Mouse (Mus musculus) CD4-positive, CD25-positive, alpha-beta regulatory T cell, adult 4 months (primary cell): Measurements from ENCODE around the gene Inpp5e. TPM values are rescaled to one million over a fixed set of nuclear protein-coding genes. Genes with fewer than 3 reads are reported as not detected.

Source experiments
- ATAC-seq: one replicate; pipeline ENCODE4 v1.8.0; 2017
- polyA plus RNA-seq, 2 experiments: library from polyadenylated mRNA; unstranded; fragments of 100-300 nt; shearing (Covaris generic); gene quantifications; one replicate each; pipeline ENCODE4 v1.2.1; 2017

Gene Inpp5e
- 10 to 100 TPM in 1 of 2 experiments, 1 to 10 TPM in 1; 9.7 to 17.9 TPM for polyA plus RNA-seq

DNA sequence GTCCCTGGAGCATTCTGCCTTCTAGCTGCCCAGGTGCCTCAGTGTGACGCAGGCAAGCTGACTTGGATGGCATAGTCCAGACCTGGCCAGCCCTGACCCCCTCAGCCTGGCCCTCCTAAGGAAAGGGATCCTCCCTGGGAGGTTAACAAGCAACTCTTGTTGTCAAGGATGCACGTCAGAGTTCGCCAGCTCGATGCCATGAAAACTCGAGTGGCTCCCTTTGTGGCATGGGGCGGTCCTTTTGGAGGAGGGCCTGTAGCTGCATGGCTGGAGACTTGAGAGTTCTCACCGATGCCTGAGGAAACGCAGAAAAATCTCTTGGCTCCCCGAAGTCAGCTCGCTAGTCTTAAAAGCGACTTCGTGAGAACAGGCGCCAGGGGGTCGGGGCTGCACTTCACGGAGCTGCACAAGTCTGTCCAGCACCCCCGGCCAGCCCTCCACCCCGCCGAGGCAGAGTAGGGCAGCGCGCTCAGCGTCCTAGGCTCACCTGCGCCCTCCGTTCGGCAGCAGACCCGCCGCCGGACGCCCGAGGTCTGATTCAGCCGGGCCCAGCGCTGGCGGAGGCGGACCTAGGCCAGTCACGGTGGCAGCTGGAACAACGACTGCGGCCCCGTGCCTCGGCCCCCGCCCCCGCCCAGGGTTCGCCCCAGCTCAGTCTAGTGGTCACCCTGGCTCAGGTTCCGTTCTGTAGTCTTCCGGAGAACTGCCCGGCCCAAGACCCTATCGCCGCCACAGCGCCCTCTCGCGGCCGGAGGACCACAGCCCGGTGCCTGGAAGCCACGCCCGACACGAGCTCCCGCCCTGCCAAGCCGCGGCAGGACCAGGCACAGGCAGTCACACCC, at the start of gene Inpp5e:
Gene Inpp5e, minus strand, starts transcription at position 689 of the 842 bp plus-strand sequence.
- peak; percentile 93 for ATAC-seq

DNA sequence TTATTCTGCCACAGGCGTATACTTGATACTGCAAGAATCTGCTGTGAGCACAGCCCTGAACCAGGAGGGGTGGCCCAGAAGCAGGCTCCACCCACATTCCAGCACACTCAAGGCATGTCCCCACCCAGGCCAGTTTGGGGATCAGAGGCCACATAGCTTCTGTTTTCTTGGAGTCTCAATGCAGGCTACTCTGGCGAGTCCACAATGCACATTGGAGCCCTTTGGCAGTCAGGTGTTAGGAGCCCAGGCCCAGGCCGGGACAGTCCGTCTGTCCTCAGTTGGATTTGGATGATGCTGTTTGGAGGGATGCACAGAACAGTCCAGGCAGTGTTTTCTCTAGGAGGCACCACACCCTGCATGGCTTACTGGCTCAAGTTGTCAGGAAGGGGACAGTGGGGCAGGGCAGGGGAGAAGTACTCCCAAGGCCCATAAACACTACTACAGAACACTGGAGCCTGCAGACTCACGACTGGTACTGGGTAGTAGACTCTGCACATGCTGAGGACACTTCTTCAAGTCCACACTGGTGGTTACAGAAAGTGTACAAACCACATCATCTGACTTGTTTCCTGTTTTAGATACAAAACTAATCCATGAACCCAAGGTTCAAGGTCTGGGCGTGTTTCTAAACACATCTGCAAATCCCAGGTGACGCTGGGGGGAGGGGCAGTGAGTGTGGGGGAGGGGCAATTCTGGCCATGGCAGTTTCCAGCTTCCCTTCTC, 49.6 kb upstream of the Inpp5e start:
- ATAC-seq: no peak

DNA sequence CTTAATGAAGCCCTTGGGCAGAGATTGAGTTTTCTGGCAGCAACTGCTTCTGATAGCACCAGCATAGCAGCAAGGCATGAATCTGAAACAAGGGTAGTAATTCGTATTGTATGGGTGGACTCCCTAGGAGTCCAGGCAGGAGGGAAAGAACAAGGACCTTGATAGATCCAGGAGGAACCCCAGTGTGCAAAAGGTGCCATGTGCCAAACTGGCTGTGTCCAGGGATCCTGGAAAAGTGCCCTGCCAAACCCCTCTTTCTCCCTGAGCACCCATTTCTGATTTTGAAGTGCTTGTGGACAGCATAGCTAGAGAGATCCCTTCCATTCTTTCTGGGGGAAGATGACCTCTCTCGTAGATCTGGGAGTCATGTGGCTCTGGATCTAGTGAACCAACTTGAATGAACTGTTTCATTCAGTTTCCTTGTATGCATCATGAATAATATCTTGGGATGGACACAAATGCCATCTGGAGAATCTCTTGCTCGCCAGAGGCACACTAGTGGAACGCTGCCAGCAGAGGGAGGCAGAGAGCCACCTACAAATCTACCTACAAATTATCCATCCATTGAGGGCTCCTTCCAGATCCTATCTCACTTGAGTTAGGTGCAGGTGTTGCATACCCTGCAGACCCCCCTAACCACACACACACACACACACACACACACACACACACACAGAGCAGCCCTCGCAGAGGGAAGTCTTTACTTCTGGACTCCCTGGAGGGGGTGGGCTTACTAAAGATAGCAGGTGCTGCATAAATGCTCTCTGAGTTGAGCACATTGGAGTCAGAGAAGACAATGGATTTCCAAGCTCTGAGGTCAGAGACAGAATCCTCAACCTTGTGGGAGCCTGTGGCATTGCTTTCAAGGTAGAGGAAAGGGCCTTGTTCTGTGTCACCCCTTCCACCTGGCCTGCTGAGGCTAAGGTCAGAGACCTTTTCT, 40.4 kb upstream of the Inpp5e start:
- no peak for ATAC-seq

DNA sequence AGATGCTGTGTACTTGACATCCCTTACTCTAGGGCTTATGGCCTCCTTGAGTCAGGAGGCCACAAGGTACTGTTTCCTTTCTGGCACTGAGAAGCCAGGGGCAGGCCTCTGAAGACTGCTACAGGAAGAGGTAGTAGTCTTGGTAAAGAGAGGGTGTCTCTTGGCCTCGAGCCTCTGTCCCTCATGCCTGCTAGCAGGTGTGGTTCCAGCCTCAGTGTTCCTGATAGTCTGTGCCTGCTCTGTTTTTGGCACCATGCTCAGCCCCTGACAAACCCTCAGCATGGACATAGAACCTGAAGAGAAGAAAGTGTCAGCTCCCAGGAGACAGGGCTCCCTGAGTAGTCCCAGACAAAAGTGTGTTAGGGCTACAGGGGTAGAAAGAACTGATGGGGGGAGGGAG, 38.4 kb upstream of the Inpp5e start:
- no peak for ATAC-seq

DNA sequence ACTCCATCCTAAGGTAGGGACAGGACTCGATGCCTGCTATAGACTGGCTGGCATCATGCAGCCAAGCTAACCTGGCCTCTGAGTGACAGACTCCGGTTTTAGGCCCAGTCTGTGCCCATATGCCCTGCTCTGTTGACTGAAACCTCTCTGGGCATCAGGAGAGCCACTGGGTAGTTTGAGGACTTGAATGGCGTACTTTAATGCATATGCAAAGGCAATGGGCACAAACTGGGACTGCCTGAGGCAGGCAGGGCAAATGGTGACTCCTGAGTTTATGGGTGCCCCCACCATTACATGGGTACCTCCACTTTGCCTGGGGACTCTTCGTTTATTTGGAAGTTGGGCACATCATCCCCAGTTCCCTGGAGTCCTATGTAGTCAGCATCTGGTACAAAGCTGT, 37.7 kb upstream of the Inpp5e start:
- ATAC-seq: no peak

DNA sequence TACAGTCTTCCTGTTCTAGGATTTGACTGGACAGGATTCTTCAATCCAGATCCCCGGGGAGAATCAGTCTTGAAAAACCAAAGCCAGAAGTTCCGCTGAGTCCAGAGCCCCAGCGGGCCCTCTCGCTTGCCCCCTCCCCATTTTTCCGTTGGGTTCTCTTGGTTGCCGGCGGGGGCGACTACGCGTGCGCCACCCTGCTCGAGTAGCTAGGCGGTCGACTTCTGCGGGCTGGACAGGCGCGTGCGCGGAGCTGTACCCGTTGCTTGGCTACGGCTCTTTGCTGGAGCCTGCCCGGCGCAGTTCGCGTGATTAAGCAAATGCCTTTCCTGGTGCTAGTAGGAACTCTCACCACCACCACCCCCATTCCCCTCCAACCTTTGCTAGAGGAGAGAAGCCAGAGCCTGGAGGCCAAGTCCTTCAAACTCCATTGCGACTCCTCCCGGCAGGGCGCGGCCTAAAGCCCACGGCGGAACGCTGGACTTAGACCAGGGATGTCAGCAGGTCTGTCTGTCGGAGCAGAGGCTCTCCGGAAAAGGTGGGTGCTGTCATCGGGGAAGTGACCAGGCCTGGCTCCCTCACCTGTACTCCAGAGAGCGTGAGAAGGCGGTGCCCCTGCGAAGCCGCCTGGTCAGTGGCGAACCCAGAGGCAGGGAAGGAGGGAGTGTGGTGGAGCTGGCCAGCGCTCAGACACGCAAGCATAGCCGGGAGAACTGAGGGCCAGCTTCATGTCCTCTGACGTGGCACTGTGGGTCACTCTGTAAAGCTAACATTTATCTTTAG, 36.9 kb upstream of the Inpp5e start:
- peak; percentile 64 for ATAC-seq

DNA sequence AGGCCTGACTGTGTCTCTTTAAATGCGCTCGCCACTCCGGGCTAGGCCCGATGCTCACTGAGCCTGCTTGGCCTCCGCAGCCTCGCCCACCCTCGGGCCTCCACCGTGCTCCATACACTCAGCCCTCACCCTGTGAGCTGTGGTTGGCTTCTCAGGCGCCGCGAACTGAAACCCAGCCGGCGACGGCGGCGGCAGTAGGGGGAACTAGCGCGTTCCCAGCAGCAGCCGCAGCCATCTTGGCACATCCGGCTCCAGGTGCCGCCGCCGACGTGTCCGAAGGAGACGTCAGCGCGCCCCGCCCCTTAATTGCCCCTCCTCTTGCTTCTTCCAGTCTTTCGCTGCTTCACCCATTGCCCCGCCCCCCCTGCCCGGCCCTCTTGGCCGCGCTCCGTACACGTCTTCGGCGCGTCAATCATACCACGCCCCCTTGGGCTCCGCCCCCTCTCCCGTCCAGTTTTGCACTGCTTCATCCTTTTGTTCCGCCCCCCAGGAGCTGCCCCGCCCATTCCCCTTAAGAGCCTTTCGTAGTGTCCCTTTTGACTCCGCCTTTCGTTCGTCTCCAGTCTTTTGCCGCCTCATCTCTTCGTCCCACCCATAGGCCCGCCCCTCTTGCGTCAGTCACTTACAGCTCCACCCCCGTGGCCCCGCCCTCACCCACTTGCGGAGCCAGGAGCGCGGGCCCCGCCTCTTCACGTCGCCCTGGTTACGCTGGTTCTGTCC, 36.1 kb upstream of the Inpp5e start, which contains the start of gene Sec16a:
Gene Sec16a, minus strand, starts transcription at position 271 of the 720 bp plus-strand sequence.
- ATAC-seq: peak; percentile 85

DNA sequence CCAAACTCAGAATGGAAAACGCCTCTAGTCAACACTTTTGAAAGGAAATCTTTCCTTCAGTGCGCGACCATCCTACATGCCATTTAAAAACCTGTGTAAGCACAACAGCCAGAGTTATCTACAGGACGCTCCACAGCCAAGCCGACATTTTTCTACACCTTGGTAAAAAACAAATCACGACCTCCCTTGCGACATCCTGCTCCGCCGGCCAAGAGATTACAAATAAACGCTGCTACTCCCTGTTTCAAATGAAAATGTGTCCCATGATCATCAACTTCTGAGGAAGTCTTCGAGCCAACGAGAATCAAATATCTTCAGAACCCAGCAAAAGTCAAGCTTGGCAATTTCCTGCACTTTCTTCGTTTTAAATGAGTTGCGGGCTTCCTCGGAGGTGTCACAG, 35.4 kb upstream of the Inpp5e start:
- no peak for ATAC-seq

DNA sequence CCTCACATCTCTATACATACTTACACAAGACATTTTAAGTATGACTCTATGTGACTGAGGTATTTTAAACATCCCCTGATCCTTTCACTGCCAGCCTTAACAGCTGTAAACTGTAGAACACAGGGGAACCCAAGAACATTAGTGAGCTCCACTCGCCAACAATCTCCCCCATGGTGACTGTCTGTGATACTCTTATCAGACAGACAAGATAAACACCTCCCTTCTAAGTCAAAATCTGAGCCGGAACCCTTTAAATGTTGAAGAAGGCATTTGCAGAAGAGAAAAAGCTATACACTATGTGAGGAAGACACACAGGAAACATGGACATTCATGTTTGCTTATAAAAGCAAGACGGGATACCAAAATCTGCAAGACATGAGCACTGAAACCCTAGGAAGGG, 34.9 kb upstream of the Inpp5e start:
- no peak for ATAC-seq

DNA sequence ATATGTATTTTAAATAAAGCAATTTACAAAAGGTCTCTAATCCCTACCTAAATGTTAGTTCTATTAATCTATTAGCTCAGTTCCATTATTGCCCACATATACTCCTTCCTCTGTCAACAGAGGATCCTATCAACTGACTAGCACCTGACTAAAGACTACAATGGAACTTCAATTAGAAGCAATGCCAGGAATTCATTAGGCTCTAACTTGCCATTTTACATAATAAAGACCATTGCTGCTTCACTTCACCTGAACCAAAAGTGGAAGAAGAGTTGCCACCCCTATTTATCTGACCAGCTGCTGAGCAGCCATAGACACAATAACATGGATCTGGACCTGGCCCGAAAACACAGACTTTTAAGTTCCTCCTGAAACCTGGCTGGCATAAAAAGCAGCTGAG, 33.8 kb upstream of the Inpp5e start:
- no peak for ATAC-seq

DNA sequence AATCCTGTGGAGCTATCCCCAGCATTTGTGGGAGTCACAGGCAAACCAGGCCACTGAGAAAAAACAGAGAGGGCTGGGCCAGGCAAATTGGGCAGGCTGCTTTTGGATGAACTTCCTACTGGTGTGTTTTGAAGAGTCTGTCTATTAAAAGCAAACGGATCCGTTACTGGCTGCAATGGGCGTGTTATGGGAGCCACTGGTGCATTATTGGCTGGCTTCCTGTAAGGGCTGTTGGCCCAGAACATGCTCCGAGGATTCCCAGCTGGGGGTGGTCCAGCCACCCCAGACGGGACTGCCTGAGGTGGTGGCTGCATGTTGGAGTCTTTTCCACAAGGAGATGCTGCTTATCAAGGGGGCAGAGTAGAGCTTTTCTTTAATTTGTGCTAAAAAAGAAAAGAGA, 32.7 kb upstream of the Inpp5e start:
- ATAC-seq: no peak

DNA sequence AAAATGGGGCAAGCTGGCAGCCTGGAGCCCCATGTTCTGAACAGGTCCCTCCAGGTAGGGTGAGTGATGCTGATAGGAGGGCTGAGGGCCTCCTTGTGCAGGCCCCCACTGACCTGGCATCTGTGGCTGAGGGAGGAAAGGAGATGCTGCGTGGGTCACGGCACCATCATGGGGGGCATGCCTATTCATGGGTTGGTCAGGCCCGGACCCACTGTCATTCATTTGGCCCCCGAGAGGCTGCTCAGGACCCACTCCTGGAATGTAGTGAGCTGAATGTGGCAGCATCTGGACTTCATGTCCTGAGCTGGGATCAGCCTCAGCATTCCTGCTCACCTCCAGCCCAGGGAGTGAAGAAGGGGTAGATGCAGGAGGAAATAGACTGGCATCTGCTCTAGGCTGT, 32.3 kb upstream of the Inpp5e start:
- ATAC-seq: no peak

DNA sequence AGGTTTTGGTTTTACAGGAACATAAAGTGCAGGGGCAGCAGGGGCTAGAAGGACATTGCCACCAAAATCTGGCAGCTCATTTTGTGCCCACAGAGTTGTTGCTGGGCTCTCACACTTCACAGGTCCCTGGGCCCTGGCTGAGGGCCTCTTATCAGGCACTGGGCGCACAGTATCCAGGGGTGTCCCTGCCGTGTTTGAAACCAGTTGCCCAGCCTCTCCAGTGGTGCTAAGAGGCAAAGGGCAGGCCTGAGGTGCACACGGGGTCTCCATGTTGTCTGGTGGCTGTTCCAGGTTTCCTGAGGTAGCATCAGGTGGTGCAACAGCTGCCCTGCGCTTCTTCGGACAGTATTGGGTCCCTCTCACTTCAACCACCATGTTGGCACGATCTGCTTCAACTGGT, 30.7 kb upstream of the Inpp5e start:
- ATAC-seq: no peak

DNA sequence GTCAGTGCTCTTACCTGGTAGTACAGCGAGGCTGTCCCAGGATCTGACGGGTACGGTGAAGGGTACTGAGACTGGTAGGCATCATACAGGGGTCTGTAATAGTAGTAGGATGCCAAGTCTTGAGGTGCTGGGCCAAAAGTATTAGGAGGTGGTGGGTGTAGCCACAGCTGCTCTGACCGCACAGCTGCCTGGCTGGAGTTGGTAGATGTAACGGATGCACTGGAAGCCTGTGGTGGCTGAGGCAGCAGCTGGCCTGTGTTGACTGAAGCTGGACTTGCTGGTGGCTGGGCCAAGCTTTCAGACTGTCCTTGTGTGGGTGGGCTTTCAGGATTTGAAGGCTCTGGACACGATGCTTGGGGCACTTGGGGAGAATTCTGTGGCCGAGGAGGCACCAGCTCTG, 29.4 kb upstream of the Inpp5e start:
- ATAC-seq: no peak

DNA sequence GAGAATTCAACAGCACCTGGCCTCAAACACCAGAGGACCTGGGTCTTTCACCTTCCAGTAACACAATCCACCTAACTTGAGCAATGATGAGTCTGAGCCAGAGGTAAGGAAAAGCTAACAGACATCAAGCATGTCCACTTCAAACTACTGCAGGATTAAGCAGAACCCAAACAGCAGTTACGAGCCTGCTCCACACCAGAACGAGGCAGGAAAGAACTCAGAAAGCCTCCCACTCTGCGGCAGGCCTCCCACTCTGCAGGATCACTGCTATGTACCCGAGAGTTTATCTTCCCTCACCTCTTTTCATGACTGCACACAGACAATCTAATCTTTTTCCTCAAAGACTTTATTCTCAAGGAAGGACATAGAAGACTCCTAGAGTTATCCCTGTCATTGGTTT, 28.2 kb upstream of the Inpp5e start:
- no peak for ATAC-seq

DNA sequence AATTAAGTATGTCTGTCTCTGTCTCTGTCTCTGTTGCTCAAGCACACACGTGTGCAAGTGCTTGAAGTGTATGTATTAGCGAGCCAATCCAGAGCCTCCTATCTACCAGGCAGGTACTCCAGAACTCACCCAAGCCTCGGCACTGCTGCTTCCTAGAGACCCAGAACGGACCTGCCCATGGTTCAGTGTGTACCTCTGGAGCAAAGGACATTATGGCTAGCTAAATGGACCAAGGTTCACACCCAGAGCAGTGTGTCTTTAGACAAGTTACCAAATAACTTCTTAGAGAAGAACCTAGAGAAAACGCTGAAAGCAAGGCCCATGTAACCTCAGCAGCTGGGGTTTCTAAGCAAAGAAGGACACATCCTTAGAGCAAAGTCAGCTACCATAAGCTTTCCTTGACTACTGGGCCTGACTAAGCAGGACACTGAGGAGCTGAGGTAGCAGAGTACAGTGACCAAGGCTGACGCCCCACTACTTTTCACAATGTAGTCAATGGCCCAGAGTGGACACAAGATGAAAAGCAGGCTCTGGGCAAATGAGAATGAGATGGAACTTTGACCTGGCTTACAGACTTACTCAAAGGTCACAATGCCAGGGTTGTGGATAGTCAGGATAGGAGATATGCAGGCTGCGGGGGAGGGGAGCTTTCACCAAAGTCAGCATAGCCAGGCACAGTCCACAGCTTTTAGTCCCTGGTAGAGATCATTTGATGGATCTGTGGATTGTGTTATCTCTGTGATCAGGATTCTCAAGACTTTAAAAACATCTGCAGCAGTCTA, 26.0 kb upstream of the Inpp5e start:
- ATAC-seq: no peak

DNA sequence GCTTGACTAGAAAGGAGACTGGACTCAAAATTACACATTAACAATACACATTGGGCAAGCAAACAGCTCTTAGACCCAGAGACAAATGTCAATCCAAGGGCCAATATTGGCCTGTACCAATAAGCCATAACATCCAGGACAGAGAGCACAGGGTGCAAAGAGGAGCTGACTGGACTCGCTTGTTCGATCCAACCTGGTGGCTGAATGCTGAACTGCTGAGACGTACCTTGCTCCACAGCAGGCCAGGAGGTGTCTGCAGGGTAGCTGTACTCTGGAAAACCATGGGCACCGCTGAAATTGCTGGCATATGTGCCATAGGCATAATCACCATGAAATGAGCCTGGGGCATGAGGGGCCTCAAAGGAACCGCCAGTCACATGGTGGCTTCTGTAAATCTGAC, 20.8 kb upstream of the Inpp5e start:
- ATAC-seq: no peak

DNA sequence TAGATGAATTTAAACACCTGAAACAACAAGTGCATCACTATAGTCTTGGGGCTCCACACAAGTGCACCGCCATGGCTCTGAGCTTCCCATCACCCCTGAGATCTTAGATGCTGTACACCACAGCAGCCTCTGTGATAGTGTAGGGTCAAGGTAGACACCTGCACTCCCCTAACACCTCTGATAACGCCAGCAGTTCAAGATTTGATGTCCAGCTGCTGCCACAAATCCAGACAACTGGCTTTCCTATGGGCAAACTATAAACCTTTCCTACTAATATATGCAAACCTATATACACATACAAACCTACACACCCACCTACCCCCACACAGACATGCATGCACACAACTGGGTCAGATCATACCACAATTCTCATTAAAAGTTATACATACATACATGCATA, 15.5 kb upstream of the Inpp5e start:
- no peak for ATAC-seq

DNA sequence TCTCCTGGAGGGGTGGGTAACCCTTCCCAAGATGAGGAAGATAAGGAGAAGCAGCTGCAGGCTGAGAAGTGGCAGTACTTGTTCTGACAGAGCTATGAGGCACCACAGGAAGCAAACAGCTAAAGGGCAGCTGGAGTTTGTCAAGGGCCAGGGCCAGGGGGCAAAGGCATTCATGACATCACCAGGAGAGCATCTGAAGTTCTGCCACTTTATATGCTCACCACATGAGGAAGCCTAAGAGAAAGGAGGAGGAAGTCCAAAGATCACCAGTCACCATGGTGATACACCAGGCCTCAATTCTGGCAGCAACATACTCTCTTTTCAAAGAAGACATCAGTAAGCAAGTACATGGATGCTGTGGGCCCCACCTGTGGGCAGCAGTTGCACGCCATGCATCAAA, 14.1 kb upstream of the Inpp5e start:
- no peak for ATAC-seq

DNA sequence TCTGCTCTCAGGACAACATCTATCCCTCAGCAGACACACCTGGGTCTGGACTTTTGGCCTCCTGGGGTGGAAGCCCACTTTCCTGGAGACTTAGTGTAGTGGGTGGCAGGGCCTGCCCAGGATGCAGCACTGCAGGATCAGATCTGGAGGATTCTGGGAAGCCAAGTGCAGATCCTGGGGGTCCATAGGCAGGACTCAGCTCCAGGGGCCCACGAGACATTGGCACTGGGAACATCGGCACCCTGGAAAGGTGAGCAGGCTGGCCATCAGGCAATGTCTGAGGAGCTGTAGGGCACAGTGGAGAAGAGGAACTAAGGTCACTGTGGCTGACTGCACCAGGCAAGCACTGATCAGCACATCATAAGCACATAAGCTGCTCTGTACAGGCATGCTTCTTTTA, 13.0 kb upstream of the Inpp5e start:
- no peak for ATAC-seq

DNA sequence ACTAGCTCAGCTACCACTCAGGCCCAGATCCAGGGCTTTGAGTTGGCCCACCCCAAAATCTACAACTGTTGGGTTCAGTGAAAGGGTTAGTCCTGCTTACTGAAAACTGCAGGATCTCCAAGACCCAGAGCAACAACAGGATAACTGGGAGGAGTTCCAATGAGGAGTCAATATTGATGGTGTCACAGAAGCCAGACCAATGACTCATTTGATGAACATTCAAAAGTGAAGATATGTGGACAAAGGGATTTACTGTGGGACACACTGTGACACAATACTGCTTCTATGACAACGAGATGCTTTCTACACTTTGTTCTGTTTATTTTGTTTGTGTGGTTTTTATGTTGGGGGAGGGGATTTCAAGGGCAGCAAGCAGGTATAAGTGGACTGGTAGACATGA, 9.1 kb upstream of the Inpp5e start:
- ATAC-seq: no peak
